Mouse (Mus musculus) brain, embryonic 18.5 days (tissue): ENCODE results near the gene Gm45785.

Source experiments
- DNase-seq: peaks from one replicate; pipeline ENCODE4 v3.0.0-alpha.2; 2012; ENCODE audit warnings: low read depth, low spot score

Gene Gm45785

GRCm38 (mm10) chr7:140857550-140858505 lies 1.7 kb upstream of the Gm45785 start, which contains the start of gene Bet1l:
Gene Bet1l (minus strand): TSS chr7:140857577.
- no peak for DNase-seq

- peak; percentile 54 for DNase-seq
Observed at GRCm38 (mm10) chr7:140856785-140857549, 836 bp upstream of the Gm45785 start, which contains the start of gene Ric8a. Gene Ric8a (plus strand): TSS chr7:140856957.

DNA sequence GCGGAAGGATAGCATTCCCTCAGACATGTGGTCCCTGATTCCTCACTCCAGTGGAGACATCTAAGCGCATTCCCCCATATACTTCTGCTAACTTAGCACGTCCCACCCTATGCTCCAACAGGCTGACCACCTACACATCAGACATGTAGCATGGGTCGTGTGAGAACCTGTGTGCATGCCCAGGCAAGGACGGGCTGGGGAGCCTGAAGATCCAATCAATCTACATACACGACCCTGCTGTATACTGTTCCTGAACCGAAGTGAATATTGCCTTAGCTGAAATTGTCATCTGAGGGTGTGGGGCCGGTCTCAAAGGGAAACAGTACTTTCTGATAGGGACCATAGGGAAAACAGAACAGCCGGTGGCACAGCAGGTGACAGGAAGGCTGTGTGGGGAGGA lies 950 bp downstream of the Gm45785 start:
- no peak for DNase-seq

DNA sequence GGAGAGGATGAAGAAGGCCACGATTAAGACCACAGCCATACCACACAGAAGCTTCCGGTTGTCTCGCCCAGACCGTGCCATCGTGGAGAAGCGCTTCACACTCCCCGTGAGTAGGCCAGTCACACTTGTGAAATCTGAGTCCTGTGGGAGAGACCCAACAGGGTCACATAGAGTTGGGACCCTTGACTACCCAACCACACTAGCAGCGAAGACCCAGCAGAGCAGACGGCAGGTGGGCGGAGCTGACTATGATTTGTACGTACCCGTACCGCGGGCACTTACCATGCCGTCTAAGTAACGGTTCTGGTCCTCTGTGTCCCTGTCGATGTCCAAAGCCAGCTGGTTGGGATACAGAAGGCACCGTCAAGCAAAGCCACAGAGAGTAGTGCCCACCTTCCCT lies 1.6 kb downstream of the Gm45785 start:
- DNase-seq, result no peak

GRCm38 (mm10) chr7:140853386-140853785 lies 2.7 kb downstream of the Gm45785 start:
- DNase-seq, result no peak

- no peak for DNase-seq
Observed at GRCm38 (mm10) chr7:140851916-140852315, 4.2 kb downstream of the Gm45785 start.

DNA sequence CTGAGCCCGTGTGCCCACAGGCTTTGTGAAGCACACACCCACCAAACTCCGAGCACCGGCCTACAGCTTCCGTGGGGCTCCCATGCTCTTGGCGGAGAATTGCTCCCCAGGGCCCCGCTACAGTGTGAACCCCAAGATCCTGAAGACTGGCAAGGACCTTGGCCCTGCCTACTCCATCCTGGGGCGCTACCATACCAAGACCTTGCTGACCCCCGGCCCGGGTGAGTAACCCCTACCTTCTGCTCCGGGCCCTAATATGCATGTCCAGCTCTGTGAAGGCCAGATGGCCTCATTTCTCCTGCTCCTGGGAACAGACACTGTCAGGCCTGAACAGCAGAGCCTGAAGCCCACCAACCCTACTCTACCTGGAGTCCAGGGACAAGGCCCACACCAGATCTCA lies 7.5 kb downstream of the Gm45785 start:
- no peak for DNase-seq

GRCm38 (mm10) chr7:140847755-140848580 lies 8.2 kb downstream of the Gm45785 start, which contains the start of gene Odf3:
Gene Odf3 (plus strand): TSS chr7:140847805.
- DNase-seq, result no peak

GRCm38 (mm10) chr7:140846676-140847075 lies 9.5 kb downstream of the Gm45785 start:
- no peak for DNase-seq

DNA sequence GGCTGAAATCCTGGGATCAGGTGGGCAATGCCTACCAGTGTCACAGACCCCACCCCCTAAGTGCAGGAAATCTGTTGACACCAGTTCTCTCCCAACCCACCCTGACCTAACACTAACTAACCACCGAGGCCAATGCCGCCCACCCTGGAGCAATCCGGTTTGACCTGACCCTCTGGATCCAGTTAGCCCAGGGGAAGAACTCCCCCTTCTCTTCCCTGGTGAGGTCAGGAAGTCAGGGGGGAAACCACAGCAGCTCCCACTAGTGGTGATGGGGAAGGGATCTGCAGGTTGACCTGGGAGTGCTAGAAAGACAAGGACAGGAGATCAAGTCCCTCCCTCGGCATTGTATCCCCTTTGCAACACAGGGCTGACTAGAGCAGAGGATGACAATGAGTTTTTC lies 10.4 kb downstream of the Gm45785 start:
- DNase-seq, result no peak

- no peak for DNase-seq
Observed at GRCm38 (mm10) chr7:140844905-140845665, 11.0 kb downstream of the Gm45785 start, which contains the start of gene Scgb1c1. Gene Scgb1c1 (plus strand): TSS chr7:140845547.

DNA sequence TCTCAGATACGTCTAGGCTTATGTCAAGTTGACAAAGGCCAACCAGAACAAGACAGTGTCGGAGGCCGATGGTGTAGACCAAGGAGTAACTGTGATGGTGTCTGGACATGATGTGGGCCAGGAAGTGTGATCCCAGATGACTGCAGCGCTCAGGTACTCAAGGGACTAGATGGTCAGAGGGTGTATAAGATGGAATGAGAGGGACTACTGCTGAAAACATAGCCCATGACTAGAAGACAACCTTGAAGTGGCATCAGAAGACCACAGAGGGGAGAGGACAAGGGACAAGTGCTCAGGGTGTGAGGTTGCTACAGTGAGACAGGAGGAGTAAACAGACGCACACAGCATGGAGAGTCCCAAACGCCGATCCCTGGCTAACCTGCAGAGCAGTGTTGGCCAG lies 12.3 kb downstream of the Gm45785 start:
- DNase-seq, result no peak

- DNase-seq, result no peak
Observed at GRCm38 (mm10) chr7:140840750-140841735, 15.1 kb downstream of the Gm45785 start.

GRCm38 (mm10) chr7:140839556-140839955 lies 16.6 kb downstream of the Gm45785 start:
- no peak for DNase-seq

- DNase-seq, result no peak
Observed at GRCm38 (mm10) chr7:140836243-140837115, 19.7 kb downstream of the Gm45785 start.

GRCm38 (mm10) chr7:140835758-140836087 lies 20.4 kb downstream of the Gm45785 start:
- DNase-seq, result no peak

DNA sequence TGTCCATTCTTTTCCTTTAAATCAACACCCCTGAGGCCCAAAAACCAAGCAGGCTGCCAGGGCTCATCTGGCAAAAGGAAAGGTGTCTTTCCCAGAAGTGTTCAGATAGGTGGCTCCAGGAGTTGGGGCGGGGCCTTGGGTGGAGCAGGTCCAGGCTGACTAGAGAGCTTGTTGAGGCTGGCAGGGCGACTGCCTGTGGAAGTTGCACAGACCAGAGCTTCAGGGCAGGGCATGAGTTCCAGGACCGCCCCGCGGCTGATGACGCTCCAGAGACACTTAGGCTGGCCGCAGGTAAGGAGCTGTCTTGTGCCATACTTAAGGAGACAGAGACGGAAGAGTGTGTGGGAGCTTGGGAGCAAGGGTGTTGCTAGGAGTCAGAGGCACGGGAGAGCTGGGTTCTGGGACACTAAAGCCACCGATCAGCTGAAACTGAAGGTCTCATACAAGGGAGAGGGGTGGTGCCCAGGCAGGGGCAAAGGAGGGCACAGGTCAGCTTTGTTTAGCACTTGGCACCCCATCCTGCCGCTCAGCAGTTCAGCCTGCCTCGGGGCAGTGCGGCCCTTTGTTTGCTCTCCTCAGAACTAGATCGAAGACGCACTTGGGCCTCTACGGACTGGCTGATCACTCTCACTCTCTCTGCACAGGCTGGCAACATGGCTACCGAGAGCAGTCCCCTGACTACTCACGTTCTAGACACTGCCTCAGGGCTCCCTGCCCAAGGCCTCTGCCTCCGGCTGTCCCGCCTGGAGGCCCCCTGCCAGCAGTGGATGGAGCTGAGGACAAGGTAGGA lies 21.0 kb downstream of the Gm45785 start, which contains the start of gene Urah:
Gene Urah (plus strand): TSS at position 51 of the 790 bp plus-strand sequence.
- DNase-seq, result no peak

GRCm38 (mm10) chr7:140833341-140833740 lies 22.8 kb downstream of the Gm45785 start:
- DNase-seq, result no peak
